Mouse (Mus musculus) embryonic facial prominence, embryonic 11.5 days (tissue): ENCODE measurements around the gene T2. TPM values are rescaled to one million over a fixed set of nuclear protein-coding genes. Genes with fewer than 3 reads are reported as not detected.
"Not testable (repeated sequence)": the region's sequence is repeated elsewhere in the genome, so short reads cannot be mapped to it uniquely, and the experiment has no call there.

Source experiments
- ATAC-seq: fragments of 200-750 bp; cut with Nextera tagmentation; replicated peaks from 2 replicates; pipeline ENCODE4 v1.8.0; 2017; ENCODE audit warnings: low read depth; ENCODE audit not compliant: insufficient number of reproducible peaks, low FRiP score, low TSS enrichment
- DNase-seq: peaks from one replicate; pipeline ENCODE4 v3.0.0-alpha.2; 2015; ENCODE audit warnings: low spot score
- H3K27ac ChIP-seq: fragments of 300-500 bp; sonication (generic); replicated peaks from 2 replicates; pipeline ENCODE4 v1.5.1; 2014; ENCODE audit warnings: mild to moderate bottlenecking, low read depth, low read length, control low read depth
- H3K27me3 ChIP-seq: fragments of 300-500 bp; sonication (generic); 2 replicates; pipeline ENCODE4 v1.6.1; 2014; ENCODE audit warnings: mild to moderate bottlenecking, low read length, moderate library complexity, mixed read lengths; ENCODE audit not compliant: control insufficient read depth, insufficient read depth
- H3K36me3 ChIP-seq: fragments of 300-500 bp; sonication (generic); replicated peaks from 2 replicates; pipeline ENCODE4 v1.6.1; 2014; ENCODE audit warnings: low read depth, mild to moderate bottlenecking, low read length, moderate library complexity, mixed read lengths; ENCODE audit not compliant: control insufficient read depth, insufficient read depth
- H3K4me1 ChIP-seq: fragments of 300-500 bp; sonication (generic); 2 replicates; pipeline ENCODE4 v1.6.1; 2014; ENCODE audit warnings: low read length, mixed read lengths; ENCODE audit not compliant: control insufficient read depth, insufficient read depth
- H3K4me2 ChIP-seq: fragments of 300-500 bp; sonication (generic); 2 replicates; pipeline ENCODE4 v1.6.1; 2014; ENCODE audit warnings: low read depth, mild to moderate bottlenecking, control low read depth, low read length, moderate library complexity
- H3K4me3 ChIP-seq: fragments of 300-500 bp; sonication (generic); 2 replicates; pipeline ENCODE4 v1.5.1; 2014; ENCODE audit warnings: low read depth, low read length, control low read depth
- H3K9ac ChIP-seq: fragments of 300-500 bp; sonication (generic); replicated peaks from 2 replicates; pipeline ENCODE4 v1.6.1; 2014; ENCODE audit warnings: mild to moderate bottlenecking, control low read depth, low read length
- H3K9me3 ChIP-seq: fragments of 300-500 bp; sonication (generic); replicated peaks from 2 replicates; pipeline ENCODE4 v1.6.1; 2016; ENCODE audit warnings: mild to moderate bottlenecking, low read length, inconsistent platforms, mixed read lengths; ENCODE audit not compliant: control insufficient read depth
- WGBS: fragments of 180-500 bp; shearing (Covaris S2); extraction: QIAGEN DNeasy Blood & Tissue Kit; methylation state at CpG from one replicate; pipeline ENCODE4 v1.1.7; 2014; 5-methylcytosine and 5-hydroxymethylcytosine counted together
- polyA plus RNA-seq: library from polyadenylated mRNA; unstranded; fragments of >200 nt; fragmentation: Nextera tagmentation; extraction: Ambion mirVana; gene quantifications from 2 replicates; pipeline ENCODE4 v1.2.1, GENCODE M21; 2014

Gene T2
- polyA plus RNA-seq, 1 experiment from 2014 or later, result 1.2 TPM

- Histone ChIP-seq H3K9me3 (no peaks in the 10 kb centered on the region), H3K9ac (no peak overlapping the region), H3K4me1 (no peaks in the 10 kb centered on the region), H3K36me3 (no peaks in the 10 kb centered on the region), H3K4me2 (no peak overlapping the region), H3K27me3 (peaks cover 26% of the 10 kb centered on the region), H3K4me3 (no peak overlapping the region), H3K27ac (no peak overlapping the region)
- no peak for DNase-seq
- no peak for ATAC-seq
- 55% methylated on average over 4 of the region's 4 CpGs for WGBS
Measured at GRCm38 (mm10) chr17:8390487-8390886, 34.7 kb downstream of the T2 start.

- H3K4me3 ChIP-seq, result no peak overlapping the region
- no peak for ATAC-seq
- WGBS, result 53% methylated on average over 4 of the region's 4 CpGs
- no peaks in the 10 kb centered on the region for H3K36me3 ChIP-seq
- H3K27me3 ChIP-seq, result 0 out of 2 replicates have a peak, but pooled peaks cover under 1% of the 10 kb centered on the region
- no peaks in the 10 kb centered on the region for H3K9me3 ChIP-seq
- no peak overlapping the region for H3K4me2 ChIP-seq
- no peaks in the 10 kb centered on the region for H3K4me1 ChIP-seq
- H3K9ac ChIP-seq, result no peak overlapping the region
- peak; percentile 53 for DNase-seq
- H3K27ac ChIP-seq, result no peak overlapping the region
Measured at GRCm38 (mm10) chr17:8396371-8396770, 40.6 kb downstream of the T2 start.

GRCm38 (mm10) chr17:8397946-8398345, 42.2 kb downstream of the T2 start:
- Histone ChIP-seq H3K36me3 (no peaks in the 10 kb centered on the region), H3K4me2 (no peak overlapping the region), H3K9ac (no peak overlapping the region), H3K4me3 (no peak overlapping the region), H3K27me3 (no peaks in the 10 kb centered on the region), H3K27ac (no peak overlapping the region), H3K9me3 (no peaks in the 10 kb centered on the region), H3K4me1 (no peaks in the 10 kb centered on the region)
- no peak for DNase-seq
- 71% methylated on average over 2 of the region's 2 CpGs for WGBS
- no peak for ATAC-seq

GRCm38 (mm10) chr17:8403932-8404331, 48.1 kb downstream of the T2 start:
- H3K36me3 ChIP-seq, ATAC-seq, H3K4me1 ChIP-seq, H3K27ac ChIP-seq, DNase-seq, H3K9ac ChIP-seq, H3K27me3 ChIP-seq, H3K4me2 ChIP-seq, H3K4me3 ChIP-seq, H3K9me3 ChIP-seq: not testable (repeated sequence)
- whole genome bisulfite sequencing, result 38% methylated on average over 6 of the region's 8 CpGs

GRCm38 (mm10) chr17:8406285-8406684, 50.5 kb downstream of the T2 start:
- Histone ChIP-seq H3K4me1 (peaks cover 8% of the 10 kb centered on the region), H3K4me3 (no peak overlapping the region), H3K36me3 (no peaks in the 10 kb centered on the region), H3K27ac (no peak overlapping the region), H3K9me3 (no peaks in the 10 kb centered on the region), H3K4me2 (no peak overlapping the region), H3K27me3 (no peaks in the 10 kb centered on the region; the same call in 1 of the 2 replicates), H3K9ac (no peak overlapping the region)
- ATAC-seq (no peak), DNase-seq (no peak)
- WGBS, result 20% methylated on average over 6 of the region's 6 CpGs

DNA sequence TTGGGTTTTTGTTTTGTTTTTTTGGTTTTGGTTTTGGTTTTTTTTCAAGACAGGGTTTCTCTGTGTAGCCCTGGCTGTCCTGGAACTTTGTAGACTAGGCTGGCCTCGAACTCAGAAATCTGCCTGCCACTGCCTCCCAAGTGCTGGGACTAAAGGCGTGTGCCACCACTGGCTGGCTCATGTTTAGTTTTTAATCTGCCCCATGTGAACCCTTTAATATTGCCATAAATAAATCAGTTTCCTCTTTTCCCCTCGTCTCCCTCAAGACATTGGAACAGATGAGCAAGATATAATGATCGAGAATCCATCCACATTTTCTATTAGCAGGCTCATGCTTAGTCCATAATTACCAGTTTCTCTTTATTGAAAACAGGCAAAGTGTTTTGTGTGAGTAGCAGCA, 52.2 kb downstream of the T2 start:
- H3K4me2 ChIP-seq, H3K4me3 ChIP-seq, H3K4me1 ChIP-seq, H3K9ac ChIP-seq, ATAC-seq, H3K27ac ChIP-seq, DNase-seq, H3K27me3 ChIP-seq, H3K36me3 ChIP-seq, H3K9me3 ChIP-seq: not testable (repeated sequence)
- WGBS, result 58% methylated on average over 4 of the region's 4 CpGs

DNA sequence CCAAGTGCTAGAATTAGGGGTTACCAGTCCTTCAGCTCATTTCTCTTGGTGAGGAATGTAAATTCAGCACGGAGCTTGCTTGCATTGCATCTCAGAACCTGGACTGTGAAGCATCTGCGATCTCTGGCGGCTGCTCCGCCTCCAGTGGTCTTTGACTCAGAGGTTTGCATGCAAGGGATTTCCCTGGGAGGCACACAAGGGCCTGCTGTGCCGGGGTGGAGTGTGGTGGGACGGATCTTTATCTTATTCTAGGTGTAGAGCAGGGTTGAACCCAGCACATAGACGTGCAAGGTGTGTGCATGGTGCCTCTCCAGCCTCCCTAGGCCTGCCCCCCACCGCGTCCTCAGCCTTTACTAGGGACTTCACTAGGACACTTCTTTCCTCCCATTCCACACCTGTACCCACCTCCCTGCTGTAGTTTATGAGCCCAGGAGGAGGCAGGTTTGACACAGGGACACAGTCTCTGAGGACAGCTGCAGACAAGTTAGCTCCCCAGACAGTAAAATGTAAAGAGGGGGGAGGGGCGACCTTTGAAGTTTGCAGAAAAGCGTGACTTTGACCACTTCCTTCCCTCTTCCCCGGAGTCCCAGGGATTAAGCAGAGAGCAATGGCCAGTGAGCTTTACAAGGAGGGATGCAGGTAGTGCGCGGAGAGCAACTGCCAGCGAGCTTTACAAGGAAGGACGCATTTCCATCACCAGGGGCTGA, 53.0 kb downstream of the T2 start:
- 0 out of 2 replicates have a peak, but pooled peaks have one; percentile 12 for ATAC-seq
- peak overlapping the region; percentile 19; the same call in 1 of the 2 replicates for H3K4me2 ChIP-seq
- no peak for DNase-seq

GRCm38 (mm10) chr17:8410330-8410729, 54.5 kb downstream of the T2 start:
- H3K36me3 ChIP-seq, result no peaks in the 10 kb centered on the region
- no peak for ATAC-seq
- H3K27me3 ChIP-seq, result no peaks in the 10 kb centered on the region; the same call in 1 of the 2 replicates
- 72% methylated on average over 2 of the region's 2 CpGs for WGBS
- H3K9me3 ChIP-seq, result no peaks in the 10 kb centered on the region
- no peak overlapping the region for H3K9ac ChIP-seq
- H3K4me2 ChIP-seq, result no peak overlapping the region
- H3K4me1 ChIP-seq, result peaks cover 8% of the 10 kb centered on the region
- H3K27ac ChIP-seq, result no peak overlapping the region
- no peak overlapping the region for H3K4me3 ChIP-seq
- no peak for DNase-seq

More for the DNA sequence above, 53.0 kb downstream of the T2 start:
- Histone ChIP-seq H3K36me3 (no peaks in the 10 kb centered on the region), H3K27me3 (no peaks in the 10 kb centered on the region; the same call in 1 of the 2 replicates), H3K9me3 (no peaks in the 10 kb centered on the region), H3K4me3 (no peak overlapping the region), H3K4me1 (peaks cover 8% of the 10 kb centered on the region), H3K9ac (peak overlapping the region; percentile 4), H3K27ac (no peak overlapping the region)
- 3% methylated on average over 16 of the region's 16 CpGs for WGBS
